Mouse (Mus musculus) liver, adult 2 months (tissue): ENCODE measurements at regions not wholly inside any gene's neighbourhood (a gene's known extent, or its start where the extent isn't known, plus 50 kb on each side); places are given as distances from the start of the nearest gene placed in this dataset.

Experiments used
- DNase-seq: peaks from one replicate; pipeline ENCODE4 v3.0.0-alpha.2; 2011; ENCODE audit warnings: low read depth, low spot score; ENCODE audit errors: extremely low read depth
- H3K27ac ChIP-seq: fragments of 200-500 bp; replicated peaks from 2 replicates; pipeline ENCODE4 v1.5.1; 2012; ENCODE audit warnings: low read depth, mild to moderate bottlenecking, control low read depth, inconsistent platforms, low read length; ENCODE audit not compliant: insufficient read depth
- H3K27me3 ChIP-seq: fragments of 200-500 bp; 2 replicates; pipeline ENCODE4 v1.6.1; 2012; ENCODE audit warnings: mild to moderate bottlenecking, moderate library complexity, low read length, inconsistent platforms; ENCODE audit not compliant: control insufficient read depth, insufficient read depth
- H3K36me3 ChIP-seq: fragments of 200-500 bp; 2 replicates; pipeline ENCODE4 v1.6.1; 2012; ENCODE audit warnings: low read length, inconsistent platforms; ENCODE audit not compliant: control insufficient read depth, insufficient read depth
- H3K4me1 ChIP-seq: fragments of 200-500 bp; 2 replicates; pipeline ENCODE4 v1.6.1; 2011; ENCODE audit warnings: low read length; ENCODE audit not compliant: control insufficient read depth, insufficient read depth
- H3K4me3 ChIP-seq: fragments of 200-500 bp; 2 replicates; pipeline ENCODE4 v1.5.1; 2011; ENCODE audit warnings: low read depth, mild to moderate bottlenecking, control low read depth, low read length, moderate library complexity; ENCODE audit not compliant: insufficient read depth
- H3K79me2 ChIP-seq: fragments of 200-500 bp; 2 replicates; pipeline ENCODE4 v1.6.1; 2012; ENCODE audit warnings: inconsistent platforms, mild to moderate bottlenecking, low read length, moderate library complexity; ENCODE audit not compliant: control insufficient read depth, insufficient read depth
- H3K9ac ChIP-seq: fragments of 200-500 bp; 2 replicates; pipeline ENCODE4 v1.6.1; 2012; ENCODE audit warnings: low read depth, mild to moderate bottlenecking, control low read depth, inconsistent platforms, low read length
- CTCF ChIP-seq: fragments of 200-500 bp; IDR thresholded peaks from 2 replicates; pipeline ENCODE4 v1.5.1; 2011; ENCODE audit warnings: low read depth, low read length, control low read depth
- POLR2A ChIP-seq: fragments of 200-500 bp; IDR thresholded peaks from 2 replicates; pipeline ENCODE4 v1.6.1; 2011; ENCODE audit warnings: low read length, control low read depth; ENCODE audit not compliant: insufficient read depth; ENCODE audit errors: extremely low read depth
- WGBS: fragments of 180-500 bp; shearing (Covaris S2); methylation state at CpG from one replicate; pipeline ENCODE4 v1.1.7; 2018; 5-methylcytosine and 5-hydroxymethylcytosine counted together

DNA sequence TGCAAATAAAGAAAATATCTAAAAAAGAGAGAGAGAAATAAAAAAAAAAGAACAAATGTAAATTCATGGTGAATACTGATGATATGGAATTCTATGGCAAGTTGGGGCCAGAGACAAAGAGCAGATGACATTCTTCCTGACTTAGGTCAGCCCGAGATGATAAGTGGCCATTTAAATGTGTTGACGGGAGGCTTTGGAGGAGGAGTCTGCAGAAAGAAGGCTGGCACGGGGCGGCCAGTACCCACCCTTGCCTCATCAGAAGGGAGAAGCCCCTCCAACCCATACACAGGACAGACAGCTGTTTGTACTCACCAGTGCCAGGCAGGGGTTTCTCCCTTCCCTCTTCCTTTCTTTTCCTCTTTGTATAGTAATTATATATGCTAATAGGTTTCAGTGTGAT, 108.0 kb upstream of the Rcn1 start:
- WGBS, result 39% methylated on average over 4 of the region's 4 CpGs
- no peaks in the 10 kb centered on the region for H3K36me3 ChIP-seq
- TF ChIP-seq POLR2A (no peak), CTCF (no peak)

DNA sequence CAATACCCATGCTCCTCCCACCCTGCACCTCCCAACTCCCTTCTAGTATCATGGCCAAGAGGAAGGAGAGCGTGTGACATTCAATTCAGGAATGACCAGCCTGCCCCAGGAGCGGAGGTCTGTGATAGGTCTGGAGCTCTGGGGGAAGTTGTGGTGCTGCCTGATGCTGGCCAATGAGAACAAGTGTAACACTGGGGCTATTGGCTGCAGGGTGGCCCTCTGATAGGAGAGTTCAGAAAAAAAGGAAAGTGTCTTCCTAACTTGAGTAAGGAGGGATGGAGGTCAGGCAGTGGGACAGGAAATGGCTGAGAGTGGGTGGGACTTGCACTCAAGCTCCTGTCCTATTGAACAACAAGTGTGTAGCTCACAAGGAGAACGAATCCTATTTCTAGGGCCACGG, 111.7 kb upstream of the Rcn1 start:
- Histone ChIP-seq H3K36me3 (no peaks in the 10 kb centered on the region), H3K27me3 (no peaks in the 10 kb centered on the region), H3K4me3 (no peak overlapping the region), H3K4me1 (no peaks in the 10 kb centered on the region), H3K9ac (no peak overlapping the region), H3K27ac (no peak overlapping the region), H3K79me2 (no peaks in the 10 kb centered on the region)
- 83% methylated on average over 4 of the region's 4 CpGs for WGBS
- DNase-seq, result no peak
- TF ChIP-seq POLR2A, result no peak
- TF ChIP-seq CTCF, result no peak

More for the DNA sequence above, 108.0 kb upstream of the Rcn1 start:
- H3K27me3 ChIP-seq, result no peaks in the 10 kb centered on the region
- no peak for DNase-seq
- H3K4me3 ChIP-seq, result no peak overlapping the region
- H3K4me1 ChIP-seq, result no peaks in the 10 kb centered on the region
- H3K9ac ChIP-seq, result no peak overlapping the region
- H3K79me2 ChIP-seq, result no peaks in the 10 kb centered on the region
- no peak overlapping the region for H3K27ac ChIP-seq

DNA sequence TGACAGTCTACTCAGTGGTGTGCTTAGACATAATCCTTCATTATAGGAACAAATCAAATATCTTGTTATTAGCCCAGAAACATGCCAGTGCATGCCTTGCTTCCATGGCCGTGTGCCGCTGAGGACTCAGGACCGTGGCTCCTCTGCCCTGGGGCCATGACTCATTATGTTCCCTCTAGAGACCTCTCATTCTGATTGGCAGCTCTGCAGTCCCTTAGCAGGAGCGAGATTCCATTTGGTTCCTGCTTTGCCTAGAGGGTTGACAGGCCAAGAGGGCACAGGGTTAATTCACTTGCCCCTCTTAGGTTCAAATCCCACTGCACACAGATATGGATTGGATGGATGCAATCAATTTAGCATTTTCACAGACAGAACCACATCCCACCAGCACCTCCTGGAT, 112.6 kb upstream of the Rcn1 start:
- Histone ChIP-seq H3K36me3 (no peaks in the 10 kb centered on the region), H3K9ac (no peak overlapping the region), H3K4me1 (no peaks in the 10 kb centered on the region), H3K79me2 (no peaks in the 10 kb centered on the region), H3K27ac (no peak overlapping the region), H3K4me3 (no peak overlapping the region), H3K27me3 (no peaks in the 10 kb centered on the region)
- WGBS, result 76% methylated on average over 4 of the region's 4 CpGs
- DNase-seq, result no peak
- TF ChIP-seq POLR2A, result no peak
- no peak for TF ChIP-seq CTCF

DNA sequence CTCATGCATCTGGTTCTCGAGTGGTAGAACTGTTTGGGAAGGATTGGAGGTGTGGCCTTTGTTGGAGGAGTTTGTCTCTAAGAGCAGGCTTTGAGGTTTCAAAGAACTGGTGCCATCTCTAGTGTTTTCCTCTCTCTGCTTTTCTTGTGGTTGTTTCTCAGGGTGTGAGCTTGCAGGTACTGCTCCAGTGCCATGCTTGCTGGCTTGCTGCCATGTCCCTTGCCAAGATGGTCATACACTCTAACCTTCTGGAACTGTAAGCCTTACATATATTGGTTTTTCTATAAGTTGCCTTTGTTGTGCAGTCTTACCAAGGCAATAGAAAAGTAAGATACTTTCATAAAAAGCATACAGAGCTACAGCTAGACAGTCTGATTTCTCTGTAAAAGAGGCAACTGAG, 115.1 kb upstream of the Rcn1 start:
- H3K79me2 ChIP-seq, result no peaks in the 10 kb centered on the region
- no peak overlapping the region for H3K9ac ChIP-seq
- no peak for DNase-seq
- no peak overlapping the region for H3K4me3 ChIP-seq
- no peaks in the 10 kb centered on the region for H3K4me1 ChIP-seq
- no peaks in the 10 kb centered on the region for H3K27me3 ChIP-seq
- no peaks in the 10 kb centered on the region for H3K36me3 ChIP-seq
- no peak overlapping the region for H3K27ac ChIP-seq
- no peak for TF ChIP-seq POLR2A
- no peak for TF ChIP-seq CTCF
- WGBS, result 75% methylated on average over 1 of the region's 1 CpGs

DNA sequence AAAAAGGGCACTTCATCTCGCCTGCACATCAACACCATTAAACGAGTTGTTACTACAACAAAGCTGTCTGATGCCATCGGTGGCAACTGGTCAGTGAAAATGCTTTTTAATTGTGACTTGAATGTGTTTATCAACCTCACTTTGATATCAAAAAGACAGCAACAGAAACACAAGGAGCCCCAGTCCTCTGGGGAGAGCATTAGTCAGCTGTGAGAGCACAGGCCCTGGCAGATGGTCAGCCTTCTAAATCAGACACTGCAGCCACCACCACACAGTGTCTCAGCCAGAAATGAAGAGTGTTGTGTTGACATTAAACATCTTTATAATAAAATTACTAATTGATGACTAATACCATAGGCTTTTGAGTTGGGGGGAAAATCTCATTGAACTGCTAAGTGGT, 115.8 kb upstream of the Rcn1 start:
- Histone ChIP-seq H3K79me2 (no peaks in the 10 kb centered on the region), H3K27me3 (no peaks in the 10 kb centered on the region), H3K36me3 (no peaks in the 10 kb centered on the region), H3K9ac (no peak overlapping the region), H3K4me3 (no peak overlapping the region), H3K4me1 (no peaks in the 10 kb centered on the region), H3K27ac (no peak overlapping the region)
- 78% methylated on average over 3 of the region's 3 CpGs for WGBS
- DNase-seq, result no peak
- TF ChIP-seq CTCF (no peak), POLR2A (no peak)

DNA sequence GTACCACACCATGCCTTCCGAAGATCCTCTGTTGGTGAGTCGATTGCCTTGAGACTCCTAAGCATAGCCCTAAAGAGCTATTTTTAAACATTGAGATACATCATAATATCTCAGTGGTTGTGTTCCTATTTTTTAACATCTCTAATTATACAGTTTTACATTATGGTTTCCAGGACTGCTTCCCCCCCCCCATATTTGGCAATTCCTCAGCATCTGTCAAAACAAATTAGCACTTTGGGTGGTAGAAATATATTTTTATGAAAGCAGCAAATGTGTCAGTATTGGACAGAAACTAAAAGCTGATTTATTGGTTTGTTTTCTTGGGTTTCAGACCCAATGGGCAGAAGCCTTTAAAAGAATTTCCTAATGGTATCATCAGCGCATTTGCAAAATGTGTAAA, 116.2 kb upstream of the Rcn1 start:
- no peaks in the 10 kb centered on the region for H3K27me3 ChIP-seq
- TF ChIP-seq POLR2A (no peak), CTCF (no peak)
- no peak overlapping the region for H3K27ac ChIP-seq
- no peak for DNase-seq
- H3K36me3 ChIP-seq, result no peaks in the 10 kb centered on the region
- H3K79me2 ChIP-seq, result no peaks in the 10 kb centered on the region
- H3K4me3 ChIP-seq, result no peak overlapping the region
- no peaks in the 10 kb centered on the region for H3K4me1 ChIP-seq
- H3K9ac ChIP-seq, result no peak overlapping the region
- 93% methylated on average over 3 of the region's 3 CpGs for WGBS
